Mouse (Mus musculus): Measurements from ENCODE around the gene Ndufs6.

GRCm38 (mm10) chr13:73269891-73270290, 58.5 kb downstream of the Ndufs6 start:
- TF ChIP-seq CTCF (IDR thresholded peaks at IDR 0.05; ENCODE audit: control insufficient read depth, insufficient read depth, low read length) (no peak), POLR2A (IDR thresholded peaks at IDR 0.05; ENCODE audit: borderline replicate concordance, control insufficient read depth, low read depth, low read length) (no peak)

Measured in bone marrow, adult 2 months (tissue).